Mouse (Mus musculus): ENCODE results near the gene Pgbd1. TPM values are rescaled to one million over a fixed set of nuclear protein-coding genes. Genes with fewer than 3 reads are reported as not detected.

The Pgbd1 gene
- total RNA-seq (2023), result 0.38 TPM

DNA sequence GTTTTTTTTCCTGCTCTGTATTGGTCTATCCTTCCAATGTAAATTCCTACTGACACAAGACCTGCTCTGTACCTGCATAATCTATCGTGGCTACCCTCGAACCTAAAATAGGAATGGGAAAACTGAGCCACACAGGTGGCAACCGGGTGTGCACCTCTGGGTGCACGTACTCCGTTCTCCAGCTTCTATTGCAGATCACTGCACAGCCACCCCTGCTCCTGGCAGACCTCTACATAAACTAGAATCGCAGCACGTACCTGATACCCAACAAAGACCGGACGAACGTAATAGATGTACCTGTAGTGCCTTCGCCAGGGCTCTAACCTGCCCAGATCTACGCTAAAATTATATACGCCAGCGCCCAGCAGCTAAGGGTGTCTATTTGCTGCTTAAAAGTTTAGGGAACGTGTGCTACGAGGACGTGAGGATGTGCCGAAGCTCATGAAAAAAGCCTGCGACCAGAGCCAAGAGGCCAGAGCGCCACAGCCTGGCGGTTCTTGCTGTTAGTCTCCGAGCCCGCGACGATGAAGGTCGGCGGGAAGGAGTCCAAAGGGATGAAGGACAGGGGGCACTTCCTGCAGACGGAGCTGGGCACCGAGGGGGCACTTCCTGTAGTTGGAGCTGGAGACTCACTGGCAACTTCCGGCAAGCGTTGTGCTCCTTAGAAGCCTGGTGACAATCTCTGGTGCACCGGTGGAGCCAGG lies at the start of gene Pgbd1:
TSS of gene Pgbd1 (minus strand) at position 556 of the 704 bp plus-strand sequence.

GRCm38 (mm10) chr13:21478759-21479670 lies 38.2 kb upstream of the Pgbd1 start, which contains the start of the genes Zkscan4 and Gm10065:
Gene Zkscan4, plus strand, starts transcription at chr13:21478907.
Gene Gm10065, minus strand, starts transcription at chr13:21479441.

GRCm38 (mm10) chr13:21468061-21469019 lies 27.5 kb upstream of the Pgbd1 start, which contains the start of gene Nkapl:
Gene Nkapl, minus strand, starts transcription at chr13:21468509.

DNA sequence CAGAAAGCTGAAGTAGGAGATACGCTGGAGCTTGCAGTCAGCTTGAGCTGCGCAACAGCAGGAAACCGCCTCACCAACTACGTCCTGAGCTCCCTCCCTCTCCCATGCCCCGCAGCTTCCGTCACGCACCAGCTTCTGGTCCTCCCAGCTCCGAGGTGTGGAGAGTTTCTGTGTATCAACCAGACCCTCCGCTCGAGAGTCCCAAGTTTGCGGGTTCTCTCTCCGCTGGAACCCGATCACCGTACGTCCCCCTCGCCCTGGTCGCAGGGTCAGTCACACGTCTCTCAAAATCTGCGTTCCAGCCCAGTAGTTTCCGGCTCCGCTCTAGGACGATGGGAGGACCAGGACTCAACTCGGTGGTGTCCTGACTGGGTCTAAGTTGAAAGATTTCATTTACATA lies 12.6 kb upstream of the Pgbd1 start, which contains the start of gene Zscan26:
TSS of gene Zscan26 (minus strand) at position 282 of the 400 bp plus-strand sequence.

DNA sequence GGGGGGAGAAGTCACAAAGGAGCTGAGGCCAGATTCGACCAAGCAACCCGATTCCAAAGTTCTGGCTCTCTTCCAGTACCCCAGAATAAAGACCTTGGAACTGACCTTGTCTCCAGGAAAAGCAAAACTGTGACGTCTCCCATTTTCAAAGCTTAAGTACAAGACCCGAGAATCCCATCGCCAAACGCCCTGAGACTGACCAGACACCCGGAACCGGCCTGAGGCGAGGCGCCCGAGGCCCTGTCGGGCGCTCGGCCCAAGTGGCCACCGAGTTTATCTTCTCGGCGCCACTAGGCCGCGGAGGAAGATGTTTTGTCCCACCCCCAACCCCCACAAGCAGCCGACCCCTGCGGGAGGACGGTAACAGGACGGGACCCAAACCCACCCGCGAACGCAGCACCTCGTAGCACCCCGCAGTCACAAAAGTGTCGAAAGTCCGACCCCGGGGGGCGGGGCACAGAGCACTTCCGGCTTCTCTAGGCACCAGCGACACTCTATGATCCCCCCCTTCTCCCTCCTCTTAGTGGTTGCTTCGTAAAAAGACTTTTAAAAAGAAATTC lies 38.5 kb downstream of the Pgbd1 start, which contains the start of gene Zkscan3:
TSS of gene Zkscan3 (minus strand) at position 469 of the 560 bp plus-strand sequence.

Other genes starting within 250 kb of the Pgbd1 start
- gene Gpx5, start 148.3 kb downstream of the Pgbd1 start, total RNA-seq (2023), result not detected
- gene Gpx6, start 128.9 kb downstream of the Pgbd1 start, total RNA-seq (2023), result not detected
- not detected for gene Olfr1367, start 94.1 kb downstream of the Pgbd1 start, total RNA-seq (2023)
- 5.4 TPM for gene Zscan12, start 78.2 kb downstream of the Pgbd1 start, total RNA-seq (2023)
- 47.9 TPM for gene Zkscan3, start 38.3 kb downstream of the Pgbd1 start, total RNA-seq (2023)
- gene Zscan26, start 12.7 kb upstream of the Pgbd1 start, total RNA-seq (2023), result 48.0 TPM
- not detected for gene Nkapl, start 27.5 kb upstream of the Pgbd1 start, total RNA-seq (2023)
- not detected for gene Zkscan4, start 37.8 kb upstream of the Pgbd1 start, total RNA-seq (2023)
- not detected for gene Gm10065, start 38.4 kb upstream of the Pgbd1 start, total RNA-seq (2023)
- 3.8 TPM for gene AK157302, start 54.2 kb upstream of the Pgbd1 start, total RNA-seq (2023)
- gene Gm11273, start 60.4 kb upstream of the Pgbd1 start, total RNA-seq (2023), result 15.9 TPM
- 8.9 TPM for gene Zkscan8, start 90.1 kb upstream of the Pgbd1 start, total RNA-seq (2023)
- gene Olfr1366, start 101.8 kb upstream of the Pgbd1 start, total RNA-seq (2023), result not detected
- not detected for gene Olfr1535, start 118.8 kb upstream of the Pgbd1 start, total RNA-seq (2023)
- gene Olfr1364, start 140.7 kb upstream of the Pgbd1 start, total RNA-seq (2023), result not detected
- gene Olfr1362, start 173.0 kb upstream of the Pgbd1 start, total RNA-seq (2023), result not detected
- gene Olfr11, start 201.5 kb upstream of the Pgbd1 start, total RNA-seq (2023), result not detected
- gene Olfr1361, start 222.3 kb upstream of the Pgbd1 start, total RNA-seq (2023), result not detected
- not detected for gene Olfr1360, start 236.3 kb upstream of the Pgbd1 start, total RNA-seq (2023)

All from CD4-positive naive resting alpha-beta T cell, adult 76 days (primary cell).